9 mouse cellular contexts compared by ENCODE assay signal in genomic region chr12:118846221-118846620, GRCm38 (mm10). TPM values are rescaled to one million over a fixed set of nuclear protein-coding genes. Genes with fewer than 3 reads are reported as not detected.
A peak's percentile ranks its signal among the peaks of the same experiment; 100 is the strongest.
DNase-seq lines count a peak whose midpoint lies in the region; ATAC-seq and TF ChIP-seq lines count a peak whose summit lies in the region.
"Had no signal": no experiment of that assay in that cellular context is flagged by ENCODE, and none has a peak within 500 bp of the region (broad histone marks: within the 10 kb centered on the region; RNA-seq: fewer than 3 reads in every experiment).

TSS of gene Sp8 (plus strand) at chr12:118846329.

- no peaks in the 10 kb centered on the region for H3K79me2 ChIP-seq in heart, adult 2 months (replicated peaks; ENCODE audit: control insufficient read depth, insufficient read depth, low read length)
- peaks cover 31% of the 10 kb centered on the region for H3K79me2 ChIP-seq in C2C12 (ENCODE audit: control insufficient read depth, insufficient read depth)

- DNase-seq in heart, adult 2 months: no peak
- no peak for DNase-seq in heart, postnatal 14 days
- no peak for DNase-seq in forebrain, embryonic 11.5 days (ENCODE audit: low spot score)
- DNase-seq in liver, embryonic 13.5 days: no peak
- no peak for DNase-seq in right cerebral cortex, postnatal 25 days
- DNase-seq in layer of hippocampus, postnatal 14 days (ENCODE audit: low spot score in 2 of 2): no peak
- no peak for DNase-seq in cerebellum, adult 11-12 months

- no peak for TF ChIP-seq CTCF in heart, adult 2 months (IDR thresholded peaks at IDR 0.05)
- TF ChIP-seq CTCF in C2C12 (IDR thresholded peaks at IDR 0.05; ENCODE audit: control insufficient read depth, insufficient read depth, insufficient read length): no peak

- no peaks in the 10 kb centered on the region for H3K4me1 ChIP-seq in heart, adult 2 months (ENCODE audit: control insufficient read depth, insufficient read depth, low read length)
- H3K4me1 ChIP-seq in forebrain, embryonic 11.5 days (replicated peaks; ENCODE audit: control insufficient read depth, insufficient read depth, low read length): peaks cover 10% of the 10 kb centered on the region; the same call in 1 of the 2 replicates
- H3K4me1 ChIP-seq in liver, embryonic 13.5 days (replicated peaks): peaks cover 5% of the 10 kb centered on the region

- peaks cover 36% of the 10 kb centered on the region for H3K27me3 ChIP-seq in heart, adult 2 months (ENCODE audit: control insufficient read depth, insufficient read depth, low read length)
- no peaks in the 10 kb centered on the region for H3K27me3 ChIP-seq in C2C12 (ENCODE audit: control insufficient read depth, insufficient read depth, insufficient read length)
- H3K27me3 ChIP-seq in forebrain, embryonic 11.5 days (ENCODE audit: control insufficient read depth, insufficient read depth, low read length): peaks cover 45% of the 10 kb centered on the region
- H3K27me3 ChIP-seq in liver, embryonic 13.5 days: peaks cover 98% of the 10 kb centered on the region

- peaks cover 18% of the 10 kb centered on the region for H3K79me3 ChIP-seq in C2C12 (ENCODE audit: low read depth)

- no peak for ATAC-seq in forebrain, embryonic 11.5 days (replicated peaks; ENCODE audit: low FRiP score)
- ATAC-seq in liver, embryonic 13.5 days (ENCODE audit: low read depth): no peak

- 6% methylated on average over 6 of the region's 6 CpGs for WGBS in heart, adult 2 months
- WGBS in forebrain, embryonic 11.5 days: 1% methylated on average over 6 of the region's 6 CpGs
- under 1% methylated on average over 6 of the region's 6 CpGs for WGBS in liver, embryonic 13.5 days (ENCODE audit: insufficient replicate concordance)

- peak within 1 kb of the TSS; percentile 89 for H3ac ChIP-seq in C2C12 (ENCODE audit: control insufficient read depth, insufficient read length, low read depth)

- no peaks in the 10 kb centered on the region for H3K9me3 ChIP-seq in forebrain, embryonic 11.5 days (ENCODE audit: control insufficient read depth, low read length)
- H3K9me3 ChIP-seq in liver, embryonic 13.5 days (replicated peaks): no peaks in the 10 kb centered on the region

- TF ChIP-seq EP300 in heart, adult 2 months (IDR thresholded peaks at IDR 0.05; ENCODE audit: insufficient read depth, low read depth, low read length): no peak

- no peaks in the 10 kb centered on the region for H3K36me3 ChIP-seq in heart, adult 2 months (ENCODE audit: control insufficient read depth, insufficient read depth, low read length)
- peaks cover 18% of the 10 kb centered on the region for H3K36me3 ChIP-seq in C2C12 (ENCODE audit: control insufficient read depth, insufficient read depth)
- H3K36me3 ChIP-seq in forebrain, embryonic 11.5 days (ENCODE audit: control insufficient read depth, insufficient read depth, low read length): no peaks in the 10 kb centered on the region
- H3K36me3 ChIP-seq in liver, embryonic 13.5 days: no peaks in the 10 kb centered on the region

- H3K4me3 ChIP-seq in heart, adult 2 months: peak within 1 kb of the TSS; percentile 35
- peak within 1 kb of the TSS; percentile 53 for H3K4me3 ChIP-seq in C2C12 (ENCODE audit: insufficient read depth, poor library complexity, severe bottlenecking)
- peak within 1 kb of the TSS; percentile 57 for H3K4me3 ChIP-seq in forebrain, embryonic 11.5 days (ENCODE audit: low read depth, low read length)
- peak within 1 kb of the TSS; percentile 46 for H3K4me3 ChIP-seq in liver, embryonic 13.5 days (replicated peaks)

- peak within 1 kb of the TSS; percentile 80 for H3K4me2 ChIP-seq in forebrain, embryonic 11.5 days (ENCODE audit: low read depth, low read length, severe bottlenecking)
- peak within 1 kb of the TSS; percentile 65 for H3K4me2 ChIP-seq in liver, embryonic 13.5 days

- H3K27ac ChIP-seq in heart, adult 2 months: no peak within 1 kb of the TSS
- H3K27ac ChIP-seq in forebrain, embryonic 11.5 days (ENCODE audit: low read depth, low read length): peak within 1 kb of the TSS; percentile 86
- no peak within 1 kb of the TSS for H3K27ac ChIP-seq in liver, embryonic 13.5 days

- no peak within 1 kb of the TSS for H3K9ac ChIP-seq in heart, adult 2 months (ENCODE audit: low read depth, low read length)
- peak within 1 kb of the TSS; percentile 80 for H3K9ac ChIP-seq in forebrain, embryonic 11.5 days (ENCODE audit: low read length)
- no peak within 1 kb of the TSS for H3K9ac ChIP-seq in liver, embryonic 13.5 days

- intact Hi-C loops in heart, adult 2 months (cut with DNase I): loop anchor here (10.0 kb wide), 2 partner anchors 261 to 541 kb away; partner anchors contain the start of gene Sp4
- intact Hi-C loops in heart, postnatal 14 days (cut with DNase I): no loop called here

- TF ChIP-seq POLR2A in heart, adult 2 months (IDR thresholded peaks at IDR 0.05; ENCODE audit: insufficient read depth, low read depth, low read length): no peak

TF ChIP-seq in C2C12, 6 proteins besides CTCF, POLR2A, EP300 and RAD21:
- TF ChIP-seq USF1 (IDR thresholded peaks at IDR 0.05; ENCODE audit: low read depth) (no peak), MYOG (IDR thresholded peaks at IDR 0.05; ENCODE audit: control insufficient read depth, extremely low read depth, insufficient read length) (no peak), FOSL1 (IDR thresholded peaks at IDR 0.05; ENCODE audit: insufficient read depth, low read length, poor library complexity, severe bottlenecking) (no peak), MAX (IDR thresholded peaks at IDR 0.05) (no peak), MYOD1 (IDR thresholded peaks at IDR 0.05; ENCODE audit: control insufficient read depth, insufficient read length, low read depth) (no peak), CEBPB (IDR thresholded peaks at IDR 0.05; ENCODE audit: low read depth) (no peak)
TF ChIP-seq in C2C12: peak in this region for 0.

RNA-seq across cellular contexts. Expression of gene Sp8, which starts in this region (rescaled TPM):
- not detected for total RNA-seq in heart, adult 2 months (2021)
- not detected in 2 replicates for polyA plus RNA-seq in heart, adult 2 months (2012; rRNA removed)
- total RNA-seq in heart, postnatal 14 days (2021): not detected
- 1.2 TPM for polyA plus RNA-seq in C2C12 (2012; fragmentation: generic; extraction: Trizol)
- polyA plus RNA-seq in forebrain, embryonic 11.5 days (2014; fragmentation: Nextera tagmentation; extraction: Ambion mirVana): 21.5 and 24.0 TPM in 2 replicates
- polyA plus RNA-seq in liver, embryonic 13.5 days (2015; fragmentation: Nextera tagmentation; extraction: Ambion mirVana): not detected in 2 replicates
- total RNA-seq in layer of hippocampus, postnatal 14 days (2021): 1 to 10 TPM; 1.6 to 2.4 TPM
- total RNA-seq: common myeloid progenitor, adult 5-6 weeks had no signal

Comparison
In these comparisons a context has a peak if more than half of its experiments do, and no peak if none do; other contexts are left out.
1. RNA of gene Sp8 (polyA plus RNA-seq): 21.5 to 24.0 TPM in forebrain, embryonic 11.5 days; 1.2 TPM in C2C12 (single experiment), not detected in liver, embryonic 13.5 days and not detected in heart, adult 2 months; every median in the first group is over 10 times any median in the second.
2. Peak in every context shown above with its lines, with median percentiles within 50 percentile points of each other: H3K4me3 ChIP-seq.